Mouse (Mus musculus) brain, embryonic 18.5 days (tissue): ENCODE data around the gene Btbd17.
A peak's percentile ranks its signal among the peaks of the same experiment; 100 is the strongest.

Source experiments
- DNase-seq: peaks from one replicate; pipeline ENCODE4 v3.0.0-alpha.2; 2012; ENCODE audit warnings: low read depth, low spot score

The Btbd17 gene

DNA sequence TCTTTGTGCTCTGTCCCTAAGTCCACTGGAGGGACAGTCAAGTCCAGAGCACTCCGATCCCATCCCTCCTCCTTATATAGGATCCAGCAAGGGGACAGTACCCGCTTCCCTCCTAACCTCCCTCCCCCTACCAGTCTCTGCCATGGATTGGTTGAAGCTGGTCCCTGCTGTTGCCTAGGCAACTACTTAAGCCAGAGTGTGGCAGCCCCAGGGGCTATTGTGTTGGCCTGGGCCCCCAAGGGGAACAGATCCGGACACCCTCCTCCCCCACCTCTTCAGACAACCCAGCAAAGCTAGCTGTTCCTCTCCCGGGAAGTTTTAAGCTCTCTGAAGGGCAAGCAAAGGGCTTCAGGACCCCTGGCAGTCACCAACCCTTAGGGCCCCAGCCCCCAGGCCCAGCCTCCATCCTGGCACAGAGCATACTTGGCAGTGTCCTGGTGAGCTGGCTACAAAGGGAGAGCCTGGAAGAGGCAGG lies at the start of gene Btbd17:
Btbd17 (minus strand) TSS at position 98 of the 475 bp plus-strand sequence.
- DNase-seq, result peak; percentile 79

DNA sequence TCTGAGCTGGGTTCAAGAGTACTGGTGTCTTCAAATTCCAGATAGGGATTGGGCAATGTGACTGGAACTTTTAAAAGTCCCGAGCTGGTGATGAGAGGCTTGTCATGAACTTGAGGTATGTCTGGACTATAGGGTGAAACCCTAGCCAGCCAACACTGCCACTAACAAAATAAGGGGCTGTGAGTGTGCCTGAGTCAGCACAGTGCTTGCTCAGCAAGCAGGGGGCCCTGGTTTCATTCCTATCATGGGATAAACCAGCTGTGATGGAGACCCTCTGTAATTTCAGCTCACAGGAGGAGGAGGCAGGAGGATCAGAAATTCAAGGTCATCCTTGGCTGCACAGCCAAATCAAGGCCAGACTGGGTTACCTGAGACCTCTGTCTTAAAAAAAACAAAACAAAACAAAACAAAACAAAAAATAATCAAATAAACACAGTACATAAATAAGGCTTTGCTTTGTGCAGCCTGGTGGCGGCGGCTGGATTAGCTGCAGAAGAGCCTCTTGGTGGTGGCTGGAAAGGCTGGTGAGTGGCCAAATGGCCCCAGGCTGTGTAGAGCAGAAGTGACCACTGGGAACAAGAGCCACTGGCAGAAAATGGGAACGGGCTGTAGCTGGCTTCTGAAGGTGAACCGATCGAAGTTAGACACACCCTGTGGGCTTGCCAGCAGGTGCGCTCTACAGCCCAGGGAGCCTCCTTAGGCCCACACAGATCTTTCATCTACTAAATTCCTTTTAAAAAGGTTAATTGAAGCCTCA lies 48.9 kb upstream of the Btbd17 start:
- no peak for DNase-seq

DNA sequence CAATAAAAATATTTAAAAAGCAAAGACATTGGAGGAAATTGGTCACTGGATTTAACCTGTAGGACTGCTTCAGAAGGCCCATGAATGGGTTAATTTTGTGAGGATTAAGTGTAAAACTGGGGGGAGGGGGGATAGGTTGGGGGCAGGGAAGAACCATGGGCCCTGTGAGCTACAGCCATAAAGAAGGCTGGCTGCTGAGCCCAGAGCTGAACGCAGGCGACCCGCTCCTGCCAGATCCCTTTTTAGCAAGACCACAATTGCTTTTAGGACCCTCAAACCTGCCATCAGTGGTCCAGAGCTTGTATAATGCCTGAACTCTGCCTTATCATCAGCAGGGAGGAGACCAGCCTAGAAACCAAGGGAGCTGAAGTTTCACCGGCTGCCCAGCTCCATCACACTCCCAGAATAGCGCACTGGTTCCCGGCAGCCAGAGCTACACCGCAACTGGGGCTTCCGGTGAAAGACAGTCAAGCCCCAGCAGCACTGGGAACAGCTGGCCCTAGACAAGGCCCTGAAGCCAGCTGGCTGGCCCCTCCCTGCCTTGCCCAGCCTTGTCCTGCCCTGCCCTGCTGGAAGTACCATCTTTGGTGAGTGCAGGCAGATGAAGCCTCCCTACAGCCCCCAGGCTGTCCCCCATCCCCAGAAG lies 48.2 kb upstream of the Btbd17 start:
- no peak for DNase-seq

- DNase-seq, result no peak
These were observed 37.4 kb upstream of the Btbd17 start for GRCm38 (mm10) chr11:114833166-114833565.

DNA sequence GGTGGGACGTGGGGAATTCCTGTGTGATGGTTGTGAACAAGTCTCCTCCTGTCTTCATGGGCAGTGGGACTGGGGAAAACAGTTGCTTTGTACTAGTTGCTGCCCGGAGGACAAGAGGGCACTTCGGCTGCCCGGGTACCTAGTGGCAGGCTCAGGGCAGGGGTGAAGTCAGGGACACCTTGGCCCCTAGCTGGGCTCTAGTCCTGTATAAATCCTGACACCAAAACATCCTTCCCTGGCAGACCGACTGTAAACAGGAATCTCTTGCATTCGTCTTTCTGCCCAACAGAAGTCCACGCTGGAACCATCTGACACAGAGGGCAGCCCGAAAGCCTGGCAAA lies 34.7 kb upstream of the Btbd17 start:
- DNase-seq, result no peak

DNA sequence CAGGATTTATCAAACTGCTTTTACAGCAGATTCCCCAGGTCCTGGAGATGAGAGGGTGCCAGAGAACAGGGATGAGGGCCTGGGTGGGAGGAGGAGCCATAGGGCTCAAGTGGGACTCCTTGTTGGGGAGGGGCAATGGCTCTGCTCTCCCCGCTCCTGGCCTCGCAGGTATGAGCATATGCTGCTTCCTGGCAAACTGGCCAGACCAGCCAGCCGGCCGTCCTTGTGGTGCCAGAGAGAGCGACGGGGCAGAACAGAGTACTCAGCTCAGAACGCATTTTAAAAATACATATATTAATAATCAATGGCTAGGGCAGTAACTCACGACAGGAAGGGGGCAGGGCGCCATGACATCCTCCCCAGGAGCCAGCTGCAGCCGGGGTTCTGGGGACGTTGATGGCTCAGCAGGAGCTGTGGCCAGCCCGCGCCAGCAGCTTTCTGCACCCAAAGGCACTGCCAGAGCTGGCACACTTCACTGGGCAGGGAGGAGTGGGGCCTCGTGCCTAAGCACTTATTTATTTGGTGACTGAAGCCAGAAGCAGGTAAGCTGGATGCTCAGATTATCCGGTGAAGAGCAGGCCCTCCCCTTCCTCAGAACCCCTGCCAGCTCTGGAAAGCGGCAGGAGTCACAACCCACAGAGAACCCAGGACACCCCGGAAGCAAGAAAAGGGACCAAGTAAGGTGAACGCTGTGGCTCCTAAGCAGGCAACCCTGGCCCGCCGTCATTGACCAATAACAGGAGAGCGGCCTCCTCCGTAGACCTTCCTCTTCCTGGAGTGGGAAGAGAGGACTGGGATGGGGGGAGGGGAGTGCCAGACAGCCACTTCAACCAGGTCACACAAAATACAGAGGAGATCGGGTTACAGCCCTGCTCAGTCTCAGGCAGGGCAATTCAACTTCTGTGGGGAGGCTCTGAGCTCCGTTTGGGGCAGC lies 34.0 kb upstream of the Btbd17 start:
- DNase-seq, result no peak

DNA sequence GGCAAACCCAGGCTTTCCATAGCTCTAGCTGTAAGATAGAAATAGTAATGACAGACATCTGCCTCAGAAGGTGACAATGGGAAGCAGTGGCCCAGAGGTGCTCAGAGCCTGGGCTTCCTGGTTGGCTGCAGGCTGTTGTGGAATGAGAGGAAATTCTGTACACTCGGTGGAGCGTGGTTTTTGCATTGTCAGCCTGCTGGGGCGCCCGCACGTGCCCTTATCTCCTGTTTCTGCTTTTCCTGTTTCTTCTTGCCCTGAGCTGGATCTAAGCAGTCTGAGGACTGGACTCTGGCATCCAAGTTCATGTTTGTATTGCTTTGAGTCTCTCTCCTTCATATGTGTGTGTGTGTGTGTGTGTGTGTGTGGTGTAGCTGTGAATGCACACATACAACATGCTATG lies 30.9 kb upstream of the Btbd17 start:
- DNase-seq, result no peak

DNA sequence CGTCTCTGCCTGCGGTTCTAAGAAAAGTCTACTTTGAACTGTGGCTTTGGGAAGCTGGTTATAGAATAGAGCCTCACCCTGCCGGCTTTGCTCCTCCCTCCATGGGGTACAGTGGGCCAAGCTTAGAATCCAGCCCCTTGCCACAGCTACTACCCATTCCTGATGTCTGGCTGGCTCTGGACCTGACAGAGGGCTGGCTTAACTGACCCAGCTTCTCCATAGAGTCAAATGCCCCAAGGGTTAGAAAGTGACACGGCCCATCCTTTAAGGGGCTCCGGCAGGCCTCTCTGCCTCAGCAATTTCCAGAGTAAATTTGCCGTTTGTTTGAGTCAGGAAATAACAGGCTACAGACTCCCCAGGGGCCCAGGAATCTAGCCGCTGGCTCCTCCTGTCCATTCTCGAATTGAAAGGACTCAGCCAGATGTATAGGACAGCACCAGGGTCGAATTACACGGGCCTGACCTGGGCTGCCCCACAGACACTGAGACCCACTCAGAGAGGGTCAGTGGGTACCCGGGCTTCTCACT lies 27.5 kb upstream of the Btbd17 start:
- DNase-seq, result no peak

- peak; percentile 36 for DNase-seq
These were observed 27.0 kb upstream of the Btbd17 start for GRCm38 (mm10) chr11:114822727-114823126.

DNA sequence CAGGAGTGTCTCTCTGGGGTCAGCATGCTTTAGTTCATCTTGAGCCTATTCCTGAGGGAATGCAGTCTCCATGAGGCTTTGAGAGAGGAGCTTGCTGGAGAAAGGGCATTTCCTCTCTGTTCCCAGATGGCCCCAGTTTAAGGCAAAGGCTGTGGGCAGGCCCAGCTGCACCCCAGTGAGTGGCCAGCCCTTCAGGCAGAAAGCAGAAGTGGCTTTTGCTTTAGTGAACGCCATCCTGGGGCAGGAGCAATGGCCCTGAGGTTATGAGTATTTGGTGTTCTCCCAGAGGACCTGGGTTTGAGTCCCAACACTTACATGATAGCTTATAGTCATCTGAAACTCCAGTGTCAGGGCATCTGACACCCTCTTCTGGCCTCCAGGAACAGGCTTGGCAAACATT lies 25.6 kb upstream of the Btbd17 start:
- no peak for DNase-seq

GRCm38 (mm10) chr11:114820444-114820843 lies 24.7 kb upstream of the Btbd17 start:
- DNase-seq, result no peak

- DNase-seq, result no peak
These were observed 23.4 kb upstream of the Btbd17 start for GRCm38 (mm10) chr11:114819110-114819509.

- no peak for DNase-seq
These were observed 22.4 kb upstream of the Btbd17 start for GRCm38 (mm10) chr11:114818185-114818584.

- DNase-seq, result no peak
These were observed 21.2 kb upstream of the Btbd17 start for GRCm38 (mm10) chr11:114816934-114817333.

DNA sequence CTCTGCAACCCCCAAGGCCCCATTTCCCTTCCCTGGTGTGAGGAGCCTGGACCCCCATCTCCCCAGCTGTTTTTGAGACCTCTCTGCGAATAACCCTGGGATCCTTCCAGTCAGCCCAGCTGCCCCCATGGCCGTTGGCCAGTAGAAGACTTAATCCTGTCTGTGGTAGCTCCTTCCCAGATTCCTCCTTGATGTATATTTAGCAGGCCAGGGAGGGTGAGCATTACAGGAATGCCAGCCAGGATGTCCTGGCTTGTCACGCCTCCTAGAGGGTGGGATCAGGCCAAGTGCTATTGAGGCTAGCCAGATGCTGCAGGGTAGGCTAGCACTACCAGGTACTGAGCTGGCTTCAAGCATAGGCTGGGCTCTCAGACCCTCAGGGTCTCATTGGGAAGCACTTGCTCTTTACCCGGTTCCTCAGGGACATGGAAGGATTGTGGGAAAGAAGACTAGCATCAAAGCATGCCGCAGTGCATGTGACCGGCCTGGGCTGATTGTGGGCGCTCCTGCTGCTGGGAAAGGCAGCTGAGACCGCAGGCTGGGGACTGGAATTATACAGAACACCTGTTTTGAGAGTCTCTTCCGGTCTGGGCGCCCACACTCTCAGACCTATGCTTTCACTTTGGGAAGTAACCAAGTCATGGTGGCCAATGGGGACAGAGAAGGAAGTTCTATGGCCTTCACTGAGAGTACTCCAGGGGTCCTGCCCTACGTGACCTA lies 19.3 kb upstream of the Btbd17 start:
- no peak for DNase-seq

GRCm38 (mm10) chr11:114812731-114813240 lies 17.0 kb upstream of the Btbd17 start:
- DNase-seq, result no peak

DNA sequence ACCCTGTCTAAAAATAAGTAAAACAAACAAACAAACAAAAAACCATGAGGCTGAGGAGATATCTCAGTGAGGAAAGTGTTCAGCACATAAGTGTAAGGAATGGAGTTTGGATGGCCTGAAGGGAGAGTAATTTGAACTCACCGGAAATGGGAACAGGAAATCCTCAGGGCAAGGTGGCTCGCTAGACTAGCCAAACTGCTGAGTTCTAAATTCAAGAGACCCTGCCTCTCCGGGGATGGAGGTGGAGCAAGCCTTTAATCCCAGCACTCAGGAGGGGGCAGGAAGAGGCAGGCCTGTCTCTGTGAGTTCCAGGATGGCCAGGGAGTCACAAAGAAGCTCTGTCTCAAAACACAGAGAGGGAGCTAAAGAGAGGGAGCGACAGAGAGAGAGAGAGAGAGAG lies 14.6 kb upstream of the Btbd17 start:
- DNase-seq, result no peak

GRCm38 (mm10) chr11:114809371-114809770 lies 13.6 kb upstream of the Btbd17 start:
- DNase-seq, result no peak

- no peak for DNase-seq
These were observed 12.1 kb upstream of the Btbd17 start for GRCm38 (mm10) chr11:114807686-114808427.

DNA sequence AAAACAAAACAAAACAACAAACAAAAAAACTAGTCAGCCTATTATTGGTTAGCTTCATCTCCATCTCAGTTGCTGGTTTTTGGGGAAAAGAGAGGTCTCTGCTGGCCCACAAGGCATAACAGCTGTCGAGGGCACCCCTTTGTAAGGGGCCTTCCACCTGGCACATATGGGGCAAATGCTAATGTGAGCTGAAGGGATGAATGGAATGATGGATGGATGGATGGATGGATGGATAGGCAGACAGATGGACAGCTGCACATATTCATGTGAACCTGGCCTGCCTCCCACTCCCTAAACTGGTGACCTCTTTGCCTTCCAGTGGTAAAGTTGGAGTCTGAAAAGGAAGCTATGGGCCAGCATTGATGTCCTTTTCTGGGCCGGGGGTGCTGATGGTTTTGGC lies 11.3 kb upstream of the Btbd17 start:
- DNase-seq, result no peak
